Mouse (Mus musculus): ENCODE results near the gene Epha5. TPM values are rescaled to one million over a fixed set of nuclear protein-coding genes. Genes with fewer than 3 reads are reported as not detected.
A peak's percentile ranks its signal among the peaks of the same experiment; 100 is the strongest.

Epha5 gene
- total RNA-seq (2021), result under 1 TPM; 0.10 to 0.36 TPM

DNA sequence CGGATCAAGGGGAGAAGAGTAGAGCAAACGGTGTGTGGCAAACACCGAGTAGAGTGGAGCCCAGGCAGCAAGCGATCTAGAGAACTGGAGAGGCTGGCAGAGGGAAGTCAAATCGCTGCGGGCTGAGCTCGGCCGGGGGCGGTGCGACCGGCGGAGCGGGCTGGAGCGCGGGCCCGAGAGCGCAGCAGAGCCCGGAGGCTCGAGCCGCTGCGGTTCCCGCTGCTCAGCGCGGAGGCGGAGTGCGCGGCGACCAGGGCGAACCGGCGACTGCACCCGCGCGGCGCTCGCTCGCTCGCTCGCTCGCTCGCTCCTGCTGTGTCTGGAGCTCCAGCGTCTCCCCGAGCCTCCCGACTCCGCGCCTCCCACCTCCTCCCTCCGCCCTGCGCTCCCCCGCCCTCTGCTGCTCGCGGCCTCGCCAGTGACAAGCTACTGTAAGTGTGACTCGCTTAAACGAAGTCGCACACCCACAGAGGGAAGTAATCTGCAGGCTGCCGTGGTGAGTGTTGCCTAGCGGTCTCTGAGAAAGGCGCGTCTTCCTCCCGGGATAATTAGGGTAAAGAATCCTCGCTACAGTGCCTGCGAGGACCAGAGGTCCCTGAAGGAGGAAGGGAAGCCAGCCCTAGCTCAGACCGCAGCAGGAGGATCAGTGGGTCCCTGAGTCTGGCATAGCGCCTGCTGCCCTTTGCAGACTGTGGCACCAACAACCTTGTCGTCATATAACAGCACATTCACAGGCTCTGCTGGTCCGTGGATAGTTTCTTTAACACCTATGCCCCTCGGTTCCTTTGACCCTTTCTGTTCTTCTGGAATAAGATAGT lies at the start of gene Epha5:
TSS of gene Epha5 (minus strand) at position 321 of the 818 bp plus-strand sequence.
- DNase-seq, result peak; percentile 62

DNA sequence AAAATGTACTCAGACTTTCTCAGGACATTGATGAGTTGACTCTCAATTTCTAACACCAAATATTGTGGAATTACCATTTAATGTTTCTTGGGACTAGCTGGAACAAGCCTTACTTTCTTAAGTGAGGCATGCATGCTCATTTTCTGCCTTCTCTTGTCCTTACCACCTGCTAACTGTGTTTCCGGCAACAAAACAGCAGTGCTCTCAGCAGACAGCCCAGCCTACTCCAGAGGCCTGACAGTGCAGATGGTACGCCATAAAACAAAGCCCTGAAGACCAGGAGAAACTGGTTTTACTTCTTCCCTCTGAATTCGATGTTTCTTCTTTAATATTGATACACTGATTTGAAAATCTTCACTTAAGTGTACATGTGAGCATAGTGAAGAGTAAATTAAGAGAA lies 39.0 kb upstream of the Epha5 start:
- DNase-seq, result no peak

DNA sequence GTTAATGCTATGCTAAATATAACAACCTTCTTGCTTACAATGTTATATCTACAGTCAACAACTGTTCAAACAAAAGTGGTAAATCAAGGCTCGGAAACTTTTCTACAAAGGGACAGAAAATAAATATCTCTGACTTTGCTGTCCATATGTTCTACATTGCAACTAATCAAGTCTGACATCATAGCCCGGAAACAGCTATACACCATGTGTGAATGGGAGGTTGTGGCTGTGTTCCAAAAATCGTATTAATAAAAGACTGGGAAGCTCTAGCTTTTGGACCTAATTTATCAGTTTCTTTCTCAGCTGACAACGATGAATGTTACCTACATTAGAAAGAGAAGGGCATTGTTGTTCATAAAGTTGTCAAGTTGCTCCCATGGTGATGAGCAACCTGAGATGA lies 37.5 kb upstream of the Epha5 start:
- DNase-seq, result no peak

DNA sequence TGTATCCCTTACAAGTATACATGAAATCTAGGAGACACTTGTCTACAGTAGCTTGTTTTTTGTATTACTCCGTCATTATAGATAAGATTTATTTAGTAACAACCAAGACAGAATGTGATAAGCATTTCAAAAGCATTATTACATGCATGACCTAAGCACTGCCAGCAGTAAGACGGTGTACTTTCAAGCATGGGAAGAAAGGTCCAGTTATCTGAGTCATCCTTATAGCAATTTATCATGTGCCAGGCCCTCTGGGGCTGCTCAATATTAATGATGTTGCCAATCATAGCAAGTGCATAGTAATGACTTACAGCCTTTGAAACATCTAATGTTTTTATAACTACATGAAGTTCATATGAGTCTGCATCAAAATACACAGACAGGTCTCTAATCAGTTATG lies 36.7 kb upstream of the Epha5 start:
- no peak for DNase-seq

DNA sequence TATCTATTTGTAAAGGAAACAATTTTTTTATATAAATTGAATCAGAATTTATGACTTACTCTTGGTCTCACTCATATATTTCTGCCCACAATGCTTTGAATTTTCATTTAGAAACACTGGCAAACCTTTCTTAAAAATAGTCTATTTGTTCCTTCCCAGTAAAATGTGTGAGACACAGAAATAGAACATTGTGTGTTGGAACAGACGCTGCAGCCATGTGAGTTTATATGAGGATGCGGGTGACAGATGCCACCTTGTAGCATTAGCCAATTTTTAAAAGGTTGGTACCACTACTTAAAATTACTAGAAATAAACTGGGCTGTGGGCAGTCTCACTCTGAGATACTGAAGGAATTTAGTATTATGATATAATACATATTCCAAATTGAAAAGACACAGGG lies 23.1 kb upstream of the Epha5 start:
- no peak for DNase-seq

DNA sequence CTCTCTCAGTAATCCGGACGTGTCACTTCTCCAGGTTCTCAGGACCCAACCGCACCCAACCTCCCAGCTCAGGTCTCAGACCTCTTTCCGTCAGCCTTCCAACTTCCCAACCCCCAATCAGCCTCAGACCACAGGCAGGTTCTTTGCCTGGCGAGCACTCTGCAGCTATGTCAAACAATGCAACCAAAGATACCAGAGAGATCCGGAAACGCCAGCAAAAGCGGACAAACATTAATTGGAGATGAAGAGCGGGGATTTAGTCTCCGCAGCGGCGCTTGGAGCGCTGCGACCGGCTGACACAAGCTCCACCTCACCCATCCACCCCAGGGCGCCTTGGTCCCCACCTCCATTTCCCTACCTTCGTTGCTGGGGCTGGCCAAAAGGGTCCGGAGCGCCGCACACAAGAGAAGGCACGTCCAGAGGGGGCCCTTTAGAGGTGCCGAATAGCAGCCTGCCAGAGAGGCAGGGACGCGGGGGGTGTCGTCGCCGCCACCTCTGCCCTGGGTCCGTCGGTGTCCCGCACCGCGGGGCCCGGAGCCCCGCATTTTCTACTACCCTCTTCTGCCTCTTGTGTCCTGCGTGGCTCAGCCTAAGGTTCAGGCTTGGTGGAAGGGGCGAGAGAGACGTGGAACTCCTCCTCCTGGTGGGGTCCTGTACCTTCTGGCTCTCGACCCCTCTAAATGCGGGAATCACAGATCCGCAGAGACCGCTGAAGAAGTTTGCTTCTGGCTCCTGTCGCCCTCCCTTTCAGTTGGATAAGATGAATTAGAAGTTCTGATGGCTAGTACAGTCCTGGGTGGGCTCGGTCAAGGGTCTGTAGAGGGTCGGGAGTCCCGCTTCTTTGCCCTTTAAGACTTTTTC lies 991 bp downstream of the Epha5 start:
- no peak for DNase-seq

DNA sequence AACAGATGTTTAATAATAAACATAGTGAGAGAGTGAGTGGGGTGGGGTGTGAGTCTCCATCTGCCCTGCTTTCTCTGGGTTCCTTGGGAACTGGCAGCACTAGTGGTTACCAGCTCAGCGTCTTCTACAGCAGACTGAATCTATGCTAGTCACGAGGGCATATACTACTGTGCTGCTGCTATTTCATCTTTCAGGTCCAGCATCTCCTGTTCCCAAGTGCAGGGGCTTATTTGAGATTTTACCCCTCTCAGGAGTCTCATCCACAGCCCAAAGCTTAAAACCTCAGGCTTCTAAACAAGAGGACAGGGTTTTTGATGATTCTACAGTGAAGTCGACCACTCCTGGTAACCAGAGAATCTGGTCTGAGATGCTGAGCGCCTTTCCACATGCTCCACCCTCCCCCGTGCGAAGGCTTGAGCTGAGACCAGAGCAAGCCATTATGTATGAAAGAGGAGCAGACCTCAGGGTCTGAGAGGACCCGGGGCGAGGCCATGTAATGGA lies 2.2 kb downstream of the Epha5 start:
- DNase-seq, result no peak

DNA sequence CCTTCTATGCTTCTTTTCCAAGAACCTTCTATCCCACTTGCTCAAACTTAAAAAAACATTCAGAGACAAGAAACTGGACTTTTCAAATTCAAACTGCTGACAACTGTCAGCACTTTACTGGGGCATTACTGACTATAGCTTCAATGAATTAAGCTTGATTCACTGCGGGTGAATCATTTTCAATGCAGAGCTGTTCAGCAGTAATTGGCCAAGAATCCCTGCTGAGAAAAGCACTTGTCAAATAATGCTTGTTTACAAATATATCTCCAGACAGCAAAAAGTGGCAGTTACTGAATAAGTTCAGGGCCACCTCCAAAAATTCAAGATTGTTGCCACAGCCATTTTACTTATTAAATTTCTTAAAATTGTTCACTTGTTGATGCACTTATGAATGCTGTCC lies 4.2 kb downstream of the Epha5 start:
- DNase-seq, result no peak

DNA sequence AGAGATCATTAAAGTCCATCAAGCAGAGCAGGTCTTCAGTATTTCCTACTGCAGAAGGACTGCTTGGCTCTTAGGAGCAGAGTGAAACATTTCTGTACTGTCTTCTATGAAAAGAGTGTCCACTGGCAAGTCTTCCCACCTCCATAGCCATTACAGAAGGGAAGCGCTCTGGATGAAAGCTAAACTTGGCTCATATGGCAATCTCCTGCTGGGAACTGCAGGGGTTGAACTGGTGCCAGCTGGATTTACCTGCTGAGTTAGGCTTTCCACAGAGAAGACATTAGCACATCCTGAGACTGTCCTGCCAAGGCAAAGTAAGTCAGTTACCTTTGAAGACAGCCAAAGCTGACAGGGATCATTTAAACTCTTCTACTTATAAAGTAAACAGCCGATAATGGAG lies 8.8 kb downstream of the Epha5 start:
- no peak for DNase-seq

DNA sequence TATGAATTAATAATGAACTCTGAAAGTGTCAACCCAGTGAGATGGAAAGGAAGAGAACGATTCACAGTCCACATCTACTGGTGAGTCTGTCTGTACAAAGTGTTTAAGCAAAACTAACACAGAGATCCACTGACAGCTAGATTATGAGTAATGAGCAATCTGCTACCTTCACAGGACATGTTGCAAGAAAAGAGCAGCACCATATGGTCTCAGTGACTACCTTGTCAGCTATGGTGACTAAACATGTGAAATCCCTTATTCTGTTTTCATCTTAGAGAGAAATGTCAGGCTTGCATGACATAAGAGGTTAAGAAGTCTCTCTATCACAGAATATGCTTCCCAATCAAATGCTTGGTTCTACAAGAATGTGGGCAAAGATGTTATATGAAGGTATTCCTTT lies 20.1 kb downstream of the Epha5 start:
- no peak for DNase-seq

DNA sequence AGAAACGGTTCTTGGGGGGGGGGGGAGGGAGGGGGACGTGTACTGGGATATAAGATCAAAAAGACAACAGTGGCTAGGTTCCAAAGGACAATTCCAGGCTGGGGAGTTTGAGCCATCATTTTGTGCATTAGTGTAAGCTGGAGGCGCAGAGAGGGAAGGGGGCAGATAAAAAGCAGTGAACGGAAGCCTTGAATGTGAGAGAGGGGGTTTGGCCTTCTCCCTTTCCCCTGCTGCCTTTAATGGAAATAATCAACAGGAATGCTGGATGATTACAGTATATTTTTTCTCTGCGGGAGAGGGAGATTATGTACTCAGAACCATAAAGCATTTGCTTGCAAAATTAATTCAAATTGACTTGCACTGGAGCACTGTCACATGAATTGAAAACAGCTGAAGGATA lies 51.8 kb downstream of the Epha5 start:
- no peak for DNase-seq

DNA sequence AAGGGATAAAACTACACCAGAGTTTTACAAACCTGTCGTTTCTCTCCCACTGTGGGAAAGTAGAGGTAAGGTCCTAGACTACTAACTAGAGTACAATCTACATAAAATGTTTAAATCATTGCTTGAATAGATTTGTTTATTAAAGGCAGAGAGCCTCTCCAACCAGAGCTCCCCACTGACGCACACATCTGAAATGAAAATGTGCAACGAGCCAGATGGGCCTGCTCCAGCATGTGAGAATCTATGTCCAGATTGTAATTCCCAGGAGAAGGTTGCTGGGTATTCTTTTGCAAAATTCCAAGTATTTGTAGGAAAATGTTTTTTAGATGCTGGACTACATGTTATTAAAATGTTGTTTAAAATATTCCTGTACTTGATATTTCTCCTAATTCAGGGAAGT lies 57.8 kb downstream of the Epha5 start:
- no peak for DNase-seq

DNA sequence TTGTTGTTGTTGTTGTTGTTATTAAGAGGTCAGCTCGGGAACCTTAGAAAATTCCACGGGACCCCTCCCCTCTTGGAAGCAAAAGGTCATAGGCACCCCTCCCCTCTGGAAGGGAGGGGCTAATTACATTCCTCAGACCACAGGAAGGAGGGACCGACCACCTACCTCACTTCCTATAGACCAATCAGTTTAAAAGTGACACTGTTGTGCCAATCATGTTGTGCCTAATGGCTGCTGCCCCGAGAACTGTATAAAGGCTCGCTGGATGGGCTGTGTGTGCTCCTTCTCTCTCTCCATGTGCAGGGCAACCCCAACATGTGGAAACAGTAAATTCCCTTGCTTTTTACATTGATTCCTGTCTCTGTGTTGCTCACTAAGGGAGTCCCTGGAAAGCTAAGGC lies 64.1 kb downstream of the Epha5 start:
- DNase-seq, result no peak

DNA sequence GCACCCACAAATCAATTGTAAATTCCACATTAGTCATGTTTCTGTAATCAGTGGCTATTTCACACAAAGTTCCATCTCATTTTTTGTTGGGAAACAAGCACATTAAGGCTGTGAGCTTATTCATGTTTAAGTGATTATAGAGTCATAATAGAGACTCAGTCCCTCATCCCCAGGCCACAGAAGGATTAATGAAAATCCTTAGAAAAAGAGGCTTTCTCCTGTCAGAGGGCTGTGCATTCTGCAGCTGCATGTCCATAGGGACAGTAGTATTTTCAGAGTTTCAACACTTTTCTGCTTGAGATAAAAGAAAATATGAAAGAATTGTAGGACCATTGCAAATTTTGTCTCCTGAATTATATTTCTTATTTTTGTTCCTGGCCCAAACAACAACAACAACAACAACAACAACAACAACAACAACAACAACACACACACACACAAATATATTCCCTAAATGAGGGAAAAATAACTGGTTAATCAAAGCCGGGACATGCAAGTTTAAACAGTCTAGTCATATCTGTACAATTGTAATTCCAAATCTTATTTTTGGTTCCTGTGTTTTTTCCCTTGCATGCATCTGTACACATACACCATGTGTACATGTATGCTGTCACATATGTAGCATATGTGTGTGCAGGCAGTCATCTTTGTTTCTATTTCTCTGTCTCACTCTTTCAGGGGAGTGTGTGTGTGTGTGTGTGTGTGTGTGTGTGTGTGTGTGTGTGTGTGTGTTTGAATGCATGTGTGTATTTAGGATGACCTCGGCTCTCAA lies 70.3 kb downstream of the Epha5 start:
- no peak for DNase-seq

DNA sequence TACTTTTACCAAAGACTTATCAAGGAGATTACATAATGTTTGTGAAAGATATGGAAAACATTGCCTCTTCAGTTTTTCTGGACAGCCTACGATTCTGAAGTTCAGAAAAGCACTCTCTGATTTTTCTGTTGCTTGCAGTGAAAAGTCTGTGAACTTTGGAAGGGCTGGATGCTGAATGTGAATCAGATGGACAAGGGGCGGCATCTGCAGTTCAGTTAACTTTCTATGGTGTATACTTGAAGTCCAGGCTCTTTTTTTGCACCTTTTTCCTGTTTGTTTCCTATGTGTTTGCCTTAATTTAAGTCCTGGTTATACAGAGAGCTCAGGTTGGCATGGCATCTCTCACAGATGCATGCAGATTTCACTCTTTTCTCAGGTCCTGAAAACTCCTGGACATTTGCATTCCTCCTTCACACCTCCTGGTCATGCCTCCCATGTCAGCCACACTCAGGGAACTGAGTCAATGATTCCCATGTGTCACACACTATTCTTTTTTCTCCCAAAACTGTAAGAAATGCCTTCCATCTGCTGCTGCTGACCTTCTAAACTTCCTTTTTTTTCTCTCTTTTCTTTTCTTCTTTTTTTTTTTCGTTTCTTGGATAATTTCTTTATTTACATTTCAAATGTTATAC lies 81.2 kb downstream of the Epha5 start:
- DNase-seq, result no peak

DNA sequence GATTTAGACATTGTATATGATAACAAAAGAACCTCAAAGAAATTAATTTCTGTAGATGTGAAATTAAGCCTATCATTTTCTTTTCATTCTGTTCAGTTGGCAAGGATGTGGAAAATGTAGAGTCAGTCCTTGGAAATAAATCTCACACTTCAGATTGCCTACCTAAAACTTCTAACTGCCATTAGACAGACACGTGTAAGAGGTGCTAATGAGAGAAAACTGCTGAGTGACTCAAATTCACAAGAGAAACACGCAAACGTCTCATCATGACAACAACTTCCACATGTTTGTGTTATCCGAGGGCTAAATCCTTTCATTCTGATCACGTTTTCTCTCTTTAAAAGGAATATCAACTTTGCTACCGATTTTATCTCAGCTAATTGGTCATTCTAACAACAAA lies 82.7 kb downstream of the Epha5 start:
- no peak for DNase-seq

DNA sequence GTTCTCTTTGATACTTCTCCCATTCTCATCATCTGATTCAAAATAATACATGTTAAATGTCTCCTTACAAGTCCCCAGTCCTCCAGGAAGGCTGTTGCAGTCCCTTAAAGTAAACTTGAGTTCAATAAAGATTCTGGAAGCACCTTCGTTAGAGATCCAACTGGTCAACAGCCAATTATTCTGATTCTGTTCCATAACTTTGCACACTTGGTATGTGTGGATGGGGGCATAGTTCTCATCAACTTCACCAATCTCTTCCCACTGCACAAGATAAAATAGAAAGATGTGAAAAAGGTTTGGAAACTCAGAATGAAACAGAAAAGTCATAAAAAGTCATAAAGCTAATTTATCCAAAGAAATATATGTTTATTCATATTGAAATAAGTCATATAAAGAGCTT lies 85.6 kb downstream of the Epha5 start:
- no peak for DNase-seq

DNA sequence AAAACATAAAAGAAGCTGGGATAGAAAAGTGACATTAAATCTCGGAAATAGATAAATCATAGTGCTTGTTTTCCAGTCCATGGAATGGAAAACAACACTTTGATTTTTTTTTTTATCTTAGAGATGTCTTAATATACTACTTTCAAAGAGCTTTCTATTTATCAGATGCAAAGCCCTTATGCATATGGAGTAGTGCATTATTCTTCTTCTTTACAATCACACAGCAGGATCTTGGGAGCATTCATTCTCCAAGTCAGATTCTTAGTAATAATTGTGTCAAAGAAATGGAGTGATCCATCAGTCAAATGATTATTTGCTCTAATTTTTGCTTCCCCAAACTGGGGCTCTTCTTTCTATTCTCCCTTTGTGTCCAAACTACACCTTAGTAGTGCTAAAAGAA lies 96.6 kb downstream of the Epha5 start:
- DNase-seq, result no peak

DNA sequence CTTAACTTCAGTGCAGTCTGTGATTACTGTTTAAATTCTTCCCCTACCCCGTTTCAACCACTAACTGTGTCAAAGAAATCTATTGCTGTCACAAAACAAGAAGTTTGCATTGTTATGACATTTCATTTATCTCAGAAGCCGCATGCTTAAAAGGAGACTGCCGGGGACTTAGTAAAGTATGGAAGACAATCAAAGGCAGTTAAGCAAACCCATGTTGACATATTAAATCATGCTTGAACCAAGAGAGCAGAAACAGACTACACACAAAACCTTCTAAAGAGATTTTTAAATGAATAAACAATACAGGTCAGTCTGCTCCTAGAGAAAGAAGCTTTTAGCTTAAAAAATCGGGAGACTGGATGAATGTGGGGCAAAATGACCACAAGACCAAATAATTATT lies 97.0 kb downstream of the Epha5 start:
- DNase-seq, result no peak

DNA sequence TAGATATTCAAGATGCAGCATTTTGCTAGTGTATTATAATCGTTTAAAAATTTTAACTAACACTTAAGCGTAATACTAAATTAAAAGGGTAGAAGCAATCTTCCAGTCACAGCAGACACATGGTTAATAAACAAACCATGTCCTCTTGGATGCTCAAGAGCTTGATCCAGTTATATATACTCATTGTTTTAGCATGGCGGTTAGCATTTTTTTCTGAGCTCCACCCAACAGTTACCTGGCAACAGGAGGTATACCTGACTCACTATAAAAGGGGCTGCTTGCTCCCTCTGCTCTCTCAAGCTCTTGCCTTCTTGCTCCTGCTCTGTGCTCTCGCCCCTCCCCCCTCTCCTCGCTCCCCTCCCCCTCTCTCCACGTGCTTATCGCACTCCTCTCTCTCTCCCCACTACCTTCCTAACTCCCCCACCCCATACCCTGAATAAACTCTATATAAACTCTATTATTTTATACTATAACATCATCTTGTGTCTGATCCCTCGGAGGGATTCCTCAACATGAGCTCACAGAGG lies 98.3 kb downstream of the Epha5 start:
- no peak for DNase-seq

DNA sequence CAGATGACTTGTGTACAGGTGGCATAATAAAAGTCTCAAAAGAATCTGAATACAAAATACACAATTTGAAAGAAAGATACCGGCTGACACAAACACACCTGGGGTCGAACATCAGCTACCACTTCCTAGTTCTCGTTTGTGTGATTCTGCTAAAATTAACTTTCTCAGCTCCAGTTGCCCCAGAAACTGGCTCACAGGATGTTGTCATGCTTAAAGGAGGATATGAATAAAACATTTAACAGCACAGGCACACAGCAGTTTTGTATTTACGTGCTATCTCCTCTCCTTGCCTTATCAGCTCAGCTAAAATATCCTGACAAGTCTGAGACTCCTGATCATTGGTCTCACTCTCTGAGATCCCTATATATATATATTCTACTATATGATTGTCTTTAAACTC lies 99.3 kb downstream of the Epha5 start:
- DNase-seq, result no peak

DNA sequence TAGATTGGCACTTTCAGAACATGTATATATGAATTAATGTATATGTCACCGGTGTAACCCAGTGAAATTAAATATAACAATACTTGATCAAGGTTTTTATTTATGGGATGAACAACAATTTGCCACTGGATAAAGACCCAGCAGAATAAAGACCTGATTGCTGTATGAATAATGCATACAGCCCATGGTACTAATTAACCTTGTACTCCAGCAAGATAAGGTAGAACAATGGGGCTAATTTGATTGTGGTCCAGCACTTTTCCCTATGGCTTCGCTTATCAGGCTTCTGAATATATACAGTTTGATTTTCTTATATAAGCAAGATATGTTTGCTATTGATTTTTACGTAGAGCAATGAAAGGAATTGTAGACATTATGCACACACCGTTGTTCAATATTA lies 103.6 kb downstream of the Epha5 start:
- no peak for DNase-seq

Data from heart, postnatal 4 days (tissue).